Mouse (Mus musculus) large intestine, adult 2 months (tissue): ENCODE data around the gene Smarcd3. TPM values are rescaled to one million over a fixed set of nuclear protein-coding genes. Genes with fewer than 3 reads are reported as not detected.

Source experiments
- DNase-seq: peaks from one replicate; pipeline ENCODE4 v3.0.0-alpha.2; 2012; ENCODE audit warnings: low read depth, low spot score
- WGBS: fragments of 180-500 bp; shearing (Covaris S2); methylation state at CpG from one replicate; pipeline ENCODE4 v1.1.7; 2018; 5-methylcytosine and 5-hydroxymethylcytosine counted together
- polyA plus RNA-seq: library from polyadenylated mRNA; depleted of rRNA; stranded (reverse); fragments of >200 nt; gene quantifications from 2 replicates; pipeline ENCODE4 v1.2.3, GENCODE M21; 2012

Smarcd3 gene
- polyA plus RNA-seq, 1 experiment = 9.3 TPM

GRCm38 (mm10) chr5:24599137-24599536, 25.1 kb downstream of the Smarcd3 start:
- DNase-seq = no peak
- WGBS = 37% methylated on average over 8 of the region's 8 CpGs

DNA sequence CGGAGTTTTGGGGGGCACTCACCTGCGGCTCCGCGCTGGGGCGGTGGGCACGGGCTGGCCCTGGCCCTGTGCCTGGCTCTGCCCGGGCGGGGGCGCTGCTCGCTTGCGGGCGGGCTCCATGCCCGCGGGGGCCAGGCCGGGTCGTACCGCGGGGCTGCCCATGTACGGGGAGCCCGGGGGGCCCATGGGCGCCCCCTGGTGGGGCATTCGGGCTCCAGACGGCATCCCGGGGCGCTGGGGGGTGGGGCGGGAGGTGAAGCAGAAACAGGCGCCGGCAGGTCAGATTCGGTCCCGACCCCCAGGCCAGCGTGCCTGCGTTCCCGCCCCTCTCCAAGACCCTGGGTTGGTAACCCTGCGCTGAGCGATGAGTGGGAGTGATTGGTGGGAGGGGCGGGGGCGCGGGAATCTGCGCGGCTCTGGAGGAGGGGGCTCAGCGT, 25.6 kb downstream of the Smarcd3 start:
- 2% methylated on average over 41 of the region's 41 CpGs for WGBS
- DNase-seq = no peak

DNA sequence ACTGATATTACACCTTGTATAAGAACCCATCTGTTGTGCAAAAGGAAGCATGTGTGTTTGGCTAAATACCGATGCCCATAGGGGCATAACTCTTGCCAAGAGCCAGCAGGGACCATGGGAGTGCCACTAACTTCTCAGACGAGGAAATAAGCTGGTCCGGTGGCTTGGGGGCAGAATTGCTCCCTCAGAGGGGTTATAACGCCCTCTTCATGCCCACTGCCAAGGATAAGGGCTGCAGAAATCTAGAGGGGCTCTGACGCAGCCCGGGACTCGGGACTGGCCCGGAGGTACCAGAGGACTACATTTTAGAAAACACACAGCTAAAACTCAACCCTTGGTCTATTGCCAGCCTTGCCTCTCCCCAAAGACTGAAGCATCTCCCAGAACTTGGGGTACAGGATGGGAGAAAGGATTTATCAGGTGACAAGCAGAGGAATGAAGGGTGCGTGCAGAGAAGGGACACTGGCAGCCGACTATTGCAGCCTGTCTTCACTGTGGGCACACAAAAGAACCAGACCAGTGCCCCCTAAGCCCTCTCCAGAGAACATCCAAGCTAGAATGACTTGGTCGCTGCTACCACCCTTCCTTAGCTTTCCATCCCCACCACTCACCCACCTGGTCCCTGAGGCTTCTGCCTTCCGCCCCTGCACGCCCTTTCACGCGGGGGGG, 26.2 kb downstream of the Smarcd3 start:
- 24% methylated on average over 15 of the region's 15 CpGs for WGBS
- DNase-seq = no peak

DNA sequence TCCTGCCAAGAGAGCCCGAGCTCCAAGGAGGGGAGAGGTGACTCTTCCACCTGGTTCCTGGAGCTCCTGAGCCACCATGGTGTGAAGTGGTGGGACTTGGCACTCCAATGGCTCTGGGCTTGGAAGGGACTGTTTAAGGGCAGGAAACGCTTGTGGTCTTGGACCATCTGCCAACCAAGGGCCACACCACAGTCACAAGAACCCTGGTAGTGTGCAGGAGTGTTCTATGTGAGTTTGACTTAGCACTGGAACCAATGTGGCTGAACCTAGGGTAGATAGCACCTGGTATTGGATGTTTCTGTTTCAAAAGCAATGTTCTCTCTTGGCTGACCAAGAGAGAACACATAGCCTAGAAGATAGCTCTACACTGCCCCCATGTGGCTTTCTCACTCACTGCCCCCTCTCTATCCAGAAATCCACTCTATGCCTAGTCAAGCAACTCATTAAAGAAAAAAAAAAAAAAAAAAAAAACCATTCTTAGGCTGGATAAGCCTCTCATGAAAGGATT, 26.9 kb downstream of the Smarcd3 start:
- DNase-seq = peak; percentile 75
- WGBS = 43% methylated on average over 2 of the region's 2 CpGs

DNA sequence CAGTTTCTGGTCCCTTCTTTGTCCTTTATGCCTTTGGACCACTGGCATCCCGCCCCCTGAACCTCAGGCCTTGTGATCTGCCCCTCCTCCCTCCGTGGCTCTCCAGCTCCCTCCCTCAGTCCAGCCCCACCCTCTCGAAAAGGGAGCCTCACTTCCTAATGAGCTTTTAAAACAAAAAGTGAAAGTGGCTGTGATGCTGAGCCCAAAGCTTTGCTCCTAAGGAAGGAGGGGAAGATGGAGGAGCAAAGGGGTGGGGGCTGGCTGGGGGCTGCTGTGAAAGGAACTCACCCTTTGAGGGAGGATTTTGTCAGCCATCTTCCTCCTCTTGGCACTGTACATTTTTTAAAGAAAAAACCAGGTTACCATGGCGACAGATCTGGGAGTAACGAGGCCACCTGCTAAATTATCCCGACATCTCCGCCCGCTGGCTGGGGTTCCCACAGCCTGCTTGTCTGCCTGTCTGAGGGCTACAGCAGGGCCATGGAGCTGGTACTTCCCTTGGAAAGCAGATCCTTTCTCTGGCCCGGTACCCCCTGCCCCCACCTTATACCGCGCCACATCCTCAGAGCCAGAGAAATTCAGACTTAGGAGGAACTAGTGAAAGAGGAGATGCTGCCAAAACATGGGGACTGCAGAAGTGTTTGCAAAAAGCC, 27.6 kb downstream of the Smarcd3 start:
- WGBS = 30% methylated on average over 11 of the region's 11 CpGs
- no peak for DNase-seq

DNA sequence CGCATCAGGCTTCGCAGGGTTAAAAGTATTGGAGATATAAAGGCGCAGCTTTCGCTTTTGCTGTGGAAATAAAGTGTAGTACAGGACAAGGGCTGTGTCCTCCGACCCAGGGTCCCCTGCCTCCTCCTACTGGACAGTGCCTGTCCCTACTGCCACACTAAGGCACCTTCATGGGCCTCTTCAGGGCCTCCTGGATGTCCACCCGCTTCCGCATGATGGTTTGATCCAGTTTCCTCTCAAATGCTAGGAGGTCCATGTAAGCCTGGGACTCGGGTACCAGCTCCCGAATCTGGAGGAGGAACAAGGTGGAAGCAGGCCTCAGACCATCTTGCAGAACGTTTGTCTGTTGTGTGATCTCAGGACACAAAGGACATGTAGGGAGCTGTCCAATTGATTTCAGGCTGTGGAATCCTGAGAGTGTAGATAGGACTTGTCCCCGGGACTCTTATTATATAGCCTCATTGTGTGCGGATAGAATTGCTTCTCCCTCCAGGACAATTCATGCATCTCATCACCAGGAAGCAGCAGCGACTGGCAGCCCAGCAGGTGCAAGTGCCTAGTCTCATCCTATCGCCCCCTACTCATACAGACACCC, 28.3 kb downstream of the Smarcd3 start:
- DNase-seq = no peak
- 69% methylated on average over 14 of the region's 14 CpGs for whole genome bisulfite sequencing

DNA sequence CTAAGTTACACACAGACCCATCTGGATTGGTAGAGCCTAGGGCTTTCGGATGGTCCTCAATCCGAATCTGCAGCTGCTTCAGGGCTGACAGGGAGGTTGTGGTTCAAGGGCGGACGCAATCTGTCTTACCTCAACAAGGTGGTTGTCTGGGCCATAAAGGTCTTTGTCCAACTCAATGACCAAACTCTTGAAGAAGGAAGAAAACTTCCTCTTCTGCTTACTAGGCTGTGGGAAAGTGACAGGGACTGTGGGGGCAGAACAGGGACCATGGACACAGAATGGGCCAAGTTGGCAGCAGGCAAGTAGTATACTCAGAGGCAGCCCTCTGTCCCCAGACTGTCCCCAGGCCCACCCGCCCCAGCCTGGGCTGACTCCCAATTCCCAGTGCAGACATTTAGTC, 28.9 kb downstream of the Smarcd3 start:
- WGBS = 92% methylated on average over 5 of the region's 5 CpGs
- no peak for DNase-seq

DNA sequence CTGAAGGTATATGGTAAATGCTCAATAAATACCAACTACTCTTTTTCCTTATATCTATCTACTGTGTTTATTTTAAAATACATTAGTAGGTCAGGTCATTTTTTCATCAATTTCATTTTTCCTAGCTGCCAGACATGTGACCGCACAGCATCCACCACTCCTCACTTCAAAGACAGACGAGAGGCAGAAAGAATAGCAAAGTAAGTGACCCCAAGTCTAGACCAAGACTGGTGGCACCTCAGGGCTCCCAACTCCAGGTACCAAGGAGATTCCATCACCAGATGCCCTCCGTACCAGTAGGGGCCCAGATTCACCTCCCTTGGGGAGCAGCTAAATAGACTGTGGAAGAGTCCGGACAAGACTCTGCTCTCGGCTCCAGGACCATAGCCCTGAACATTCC, 29.9 kb downstream of the Smarcd3 start:
- 93% methylated on average over 5 of the region's 5 CpGs for WGBS

DNA sequence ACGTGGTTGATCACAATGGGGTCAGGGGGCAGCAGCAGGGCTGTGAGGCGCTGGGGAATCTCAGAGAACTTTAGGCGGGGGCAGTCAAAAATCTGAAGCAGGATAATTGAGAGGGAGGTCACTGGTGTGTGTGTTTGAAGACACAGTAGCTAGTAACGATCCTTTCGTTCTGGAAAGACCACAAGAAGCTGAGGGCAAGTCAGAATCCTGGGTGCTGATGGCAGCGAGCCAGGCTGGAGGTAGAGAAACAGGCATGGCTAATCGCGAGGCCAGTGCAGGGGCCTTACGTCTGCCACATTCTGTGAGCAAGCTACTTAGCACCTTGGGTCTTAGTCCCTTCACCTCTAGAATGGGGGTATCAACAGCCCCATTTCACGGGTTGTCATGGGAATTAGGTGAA, 30.3 kb downstream of the Smarcd3 start:
- WGBS = 77% methylated on average over 10 of the region's 10 CpGs
- no peak for DNase-seq

More for the DNA sequence above, 29.9 kb downstream of the Smarcd3 start:
- DNase-seq = no peak

DNA sequence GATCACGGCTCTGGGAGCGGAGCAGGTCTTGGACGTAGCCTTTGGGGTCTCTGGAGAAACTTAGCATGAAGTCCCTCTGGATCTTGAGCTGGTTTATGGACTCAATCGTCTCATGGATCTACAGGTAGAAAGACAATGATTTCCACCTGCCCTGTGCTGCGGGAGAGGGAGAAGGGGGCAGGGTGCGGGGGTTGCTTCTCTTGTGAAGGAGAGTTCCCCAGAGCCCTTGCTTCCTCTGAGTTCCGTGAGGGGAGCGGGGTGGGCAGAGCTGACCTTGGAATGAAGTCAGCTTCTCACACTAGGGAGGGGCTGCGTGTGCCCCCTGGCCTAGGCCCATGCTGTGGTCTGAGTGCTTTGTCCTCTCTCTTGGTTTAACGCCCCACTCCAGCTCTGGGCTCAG, 31.0 kb downstream of the Smarcd3 start:
- no peak for DNase-seq
- 86% methylated on average over 10 of the region's 10 CpGs for WGBS

DNA sequence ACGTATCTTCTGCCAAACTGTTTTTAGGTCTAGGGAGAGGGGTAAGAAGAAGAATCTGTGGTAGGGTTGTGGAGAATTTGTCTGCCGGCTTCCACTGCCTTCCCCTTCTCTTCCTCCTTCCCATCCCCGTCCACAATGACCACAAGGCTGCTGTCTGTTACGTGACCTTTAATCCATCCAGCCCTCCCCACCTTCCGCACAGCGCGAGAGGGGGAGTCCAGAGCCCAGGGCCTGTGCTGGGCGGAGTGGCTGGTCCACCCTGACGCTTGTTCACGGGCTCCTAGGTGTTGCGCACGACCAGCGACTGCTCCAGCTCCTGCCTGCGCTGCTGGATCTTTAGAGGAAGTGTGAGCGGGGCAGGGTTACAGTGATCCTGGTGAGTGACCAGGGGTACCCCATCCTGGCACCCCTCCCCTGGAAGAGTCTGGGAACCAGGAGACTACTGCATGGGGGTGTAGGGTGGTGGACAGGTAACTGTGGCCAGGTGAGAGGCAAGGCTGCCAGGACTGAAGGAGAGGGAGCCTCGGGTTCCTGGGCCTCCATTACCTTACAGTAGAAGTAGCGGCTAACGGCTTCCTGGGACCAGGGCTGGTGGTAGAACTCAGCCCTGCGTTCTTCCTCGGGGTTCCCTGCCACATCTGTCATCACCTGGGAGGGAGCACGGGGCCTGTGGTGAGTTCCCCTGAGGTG, 31.6 kb downstream of the Smarcd3 start:
- 75% methylated on average over 21 of the region's 21 CpGs for WGBS
- DNase-seq = no peak

- no peak for DNase-seq
- 75% methylated on average over 24 of the region's 24 CpGs for WGBS
Measured at GRCm38 (mm10) chr5:24591796-24592470, 32.3 kb downstream of the Smarcd3 start.

DNA sequence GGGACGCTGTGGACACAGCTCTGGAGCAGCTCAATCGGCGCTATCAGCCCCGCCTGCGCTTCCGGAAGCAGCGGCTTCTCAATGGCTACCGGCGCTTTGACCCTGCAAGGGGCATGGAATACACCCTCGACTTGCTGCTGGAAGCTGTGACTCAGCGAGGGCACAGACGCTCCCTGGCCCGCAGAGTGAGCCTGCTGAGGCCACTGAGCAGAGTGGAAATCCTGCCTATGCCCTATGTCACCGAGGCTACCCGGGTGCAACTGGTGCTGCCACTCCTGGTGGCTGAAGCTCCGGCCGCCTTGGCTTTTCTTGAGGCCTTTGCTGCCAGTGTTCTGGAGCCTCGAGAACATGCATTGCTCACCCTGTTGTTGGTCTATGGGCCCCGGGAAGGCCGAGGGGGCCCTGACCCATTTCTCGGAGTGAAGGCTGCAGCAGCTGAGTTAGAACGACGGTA, 32.9 kb downstream of the Smarcd3 start:
- WGBS = 48% methylated on average over 23 of the region's 23 CpGs
- no peak for DNase-seq

- no peak for DNase-seq
- 92% methylated on average over 20 of the region's 20 CpGs for WGBS
Measured at GRCm38 (mm10) chr5:24589511-24590500, 34.4 kb downstream of the Smarcd3 start.

DNA sequence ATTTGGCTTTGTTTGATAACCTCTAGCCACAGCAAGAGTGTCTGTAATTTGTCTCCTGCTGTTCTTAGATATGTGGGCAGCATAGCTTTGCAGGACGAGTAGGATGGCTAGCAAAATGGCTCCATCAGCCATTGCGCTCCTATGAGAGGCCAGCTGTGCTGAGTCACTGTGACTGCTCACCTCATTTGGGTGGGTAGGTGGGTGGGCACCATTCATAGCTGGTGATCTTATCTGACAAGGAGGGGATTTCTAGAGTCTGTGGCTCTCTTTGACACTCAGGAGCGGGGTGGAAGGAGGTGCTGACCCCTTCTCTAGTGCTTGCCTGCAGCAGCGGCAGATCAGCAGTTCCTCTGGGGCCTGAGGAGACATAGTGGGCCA, 37.0 kb downstream of the Smarcd3 start:
- 22% methylated on average over 4 of the region's 4 CpGs for WGBS
- no peak for DNase-seq

DNA sequence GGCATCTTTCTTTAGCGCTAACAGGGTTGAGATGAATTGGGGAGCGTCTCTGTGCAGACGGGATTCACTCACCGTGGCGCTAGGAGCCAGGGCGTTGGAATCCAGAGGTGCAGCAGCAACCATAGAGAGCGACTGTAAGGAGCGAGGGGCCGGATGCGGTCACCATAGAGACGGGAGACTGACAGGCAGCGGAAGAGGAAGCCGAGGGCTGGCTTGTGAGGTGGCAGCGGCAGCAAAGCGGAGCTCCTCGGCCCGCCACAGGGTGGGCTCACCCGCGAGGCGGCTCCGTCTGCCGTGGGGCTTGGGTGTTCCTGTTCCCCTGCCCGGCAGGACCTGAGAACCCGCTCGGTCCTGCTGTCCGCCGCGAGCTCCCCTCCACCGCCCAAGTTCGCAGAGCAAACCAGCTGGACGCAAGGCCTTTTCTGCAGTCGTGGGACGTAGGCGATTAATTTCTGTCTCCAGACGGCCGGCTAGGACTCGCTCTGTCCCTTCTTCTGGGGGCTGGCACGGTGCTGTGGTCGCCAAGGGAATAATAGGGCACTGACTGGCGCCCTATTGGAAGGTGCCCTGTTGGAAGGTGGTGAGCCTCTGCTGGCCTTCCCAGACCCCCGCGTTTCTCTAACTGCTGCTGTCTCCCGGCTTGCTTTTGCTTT, 37.5 kb downstream of the Smarcd3 start, which contains the start of gene Chpf2:
Gene Chpf2, plus strand, starts transcription at position 195 of the 653 bp plus-strand sequence.
- WGBS = under 1% methylated on average over 43 of the region's 43 CpGs
- DNase-seq = no peak

DNA sequence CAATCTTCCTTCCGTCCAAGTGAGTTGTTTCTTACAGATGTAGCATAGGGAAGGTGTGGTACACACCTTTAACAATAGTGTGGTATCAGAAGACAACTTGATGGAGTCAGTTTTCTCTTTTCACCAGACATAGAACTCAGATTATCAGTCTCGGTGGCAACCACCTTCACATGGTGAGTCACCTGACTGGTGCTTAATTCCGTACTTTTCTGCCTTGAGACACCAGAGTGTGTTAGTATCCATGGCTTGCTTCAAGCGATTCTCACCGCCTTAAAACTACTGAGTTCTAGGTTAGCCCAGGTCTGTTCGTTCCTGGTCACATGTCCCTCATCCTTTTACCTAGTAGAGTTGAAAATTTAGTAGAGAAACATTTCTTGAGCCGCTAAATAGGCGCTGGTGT, 38.1 kb downstream of the Smarcd3 start:
- WGBS = 11% methylated on average over 8 of the region's 8 CpGs
- no peak for DNase-seq
